Mouse (Mus musculus) gastrocnemius, postnatal 36 days (tissue): Measurements from ENCODE around the gene Clec16a. TPM values are rescaled to one million over a fixed set of nuclear protein-coding genes. Genes with fewer than 3 reads are reported as not detected.

Experiments used
- DNase-seq, 2 experiments: peaks; one replicate each; pipeline ENCODE4 v3.0.0; 2022
- intact Hi-C: fragments of 180-260 bp; cut with DNase I; formaldehyde crosslinking; loops from one replicate; pipeline ENCODE4 v1.15.1; 2025
- total RNA-seq, 2 experiments: library from RNA; stranded (reverse); gene quantifications; 2 replicates each; pipeline ENCODE4 v1.2.3; 2021

The Clec16a gene
- total RNA-seq, 2 experiments from 2014 or later: 59.3 to 70.8 TPM

DNA sequence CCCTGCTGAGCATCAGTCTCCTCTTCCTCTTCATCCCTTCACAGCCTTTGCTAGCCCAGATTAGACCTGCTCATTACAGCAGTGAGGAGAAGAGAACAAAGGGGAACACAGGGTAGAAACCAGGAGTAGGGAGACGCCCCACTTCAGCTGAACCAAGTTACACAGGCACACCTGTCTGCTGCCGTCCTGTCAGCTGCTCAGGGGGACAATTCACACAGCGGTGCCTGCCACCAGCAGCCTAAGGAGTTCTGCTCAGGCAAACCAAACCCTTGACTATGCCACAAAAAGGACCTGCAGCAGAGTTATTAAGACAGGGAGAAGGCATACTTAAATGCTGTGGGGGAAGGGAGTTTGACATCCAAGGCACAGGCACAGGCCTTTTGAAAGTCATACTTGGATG, 121.6 kb downstream of the Clec16a start:
- intact Hi-C loops: loop anchor here (5.0 kb wide), 1 partner anchor 116 kb away; no protein-coding TSS in a partner anchor
- DNase-seq: no peak

DNA sequence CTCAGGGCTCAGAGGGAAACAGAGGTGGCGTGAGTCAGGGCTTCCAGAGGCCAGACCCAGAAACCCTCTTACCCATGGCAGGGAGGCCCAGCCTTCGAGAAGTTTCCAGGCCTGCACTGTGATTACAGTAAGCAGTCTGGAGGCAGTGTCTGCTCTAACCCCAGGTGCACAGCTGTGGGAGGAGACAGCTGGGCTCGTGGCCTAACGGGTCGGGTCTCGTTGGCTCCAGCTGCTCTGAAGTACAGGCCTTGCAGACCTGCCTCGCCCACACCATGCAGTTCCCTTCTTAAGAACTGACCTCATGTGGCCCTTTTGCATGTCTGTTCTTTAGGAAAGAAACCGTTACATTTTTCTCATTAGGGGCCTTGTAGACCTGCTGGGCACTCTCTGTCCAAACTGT, 123.3 kb downstream of the Clec16a start:
- DNase-seq: no peak
- intact Hi-C loops: loop anchor here (5.0 kb wide), 1 partner anchor 114 kb away; no protein-coding TSS in a partner anchor

DNA sequence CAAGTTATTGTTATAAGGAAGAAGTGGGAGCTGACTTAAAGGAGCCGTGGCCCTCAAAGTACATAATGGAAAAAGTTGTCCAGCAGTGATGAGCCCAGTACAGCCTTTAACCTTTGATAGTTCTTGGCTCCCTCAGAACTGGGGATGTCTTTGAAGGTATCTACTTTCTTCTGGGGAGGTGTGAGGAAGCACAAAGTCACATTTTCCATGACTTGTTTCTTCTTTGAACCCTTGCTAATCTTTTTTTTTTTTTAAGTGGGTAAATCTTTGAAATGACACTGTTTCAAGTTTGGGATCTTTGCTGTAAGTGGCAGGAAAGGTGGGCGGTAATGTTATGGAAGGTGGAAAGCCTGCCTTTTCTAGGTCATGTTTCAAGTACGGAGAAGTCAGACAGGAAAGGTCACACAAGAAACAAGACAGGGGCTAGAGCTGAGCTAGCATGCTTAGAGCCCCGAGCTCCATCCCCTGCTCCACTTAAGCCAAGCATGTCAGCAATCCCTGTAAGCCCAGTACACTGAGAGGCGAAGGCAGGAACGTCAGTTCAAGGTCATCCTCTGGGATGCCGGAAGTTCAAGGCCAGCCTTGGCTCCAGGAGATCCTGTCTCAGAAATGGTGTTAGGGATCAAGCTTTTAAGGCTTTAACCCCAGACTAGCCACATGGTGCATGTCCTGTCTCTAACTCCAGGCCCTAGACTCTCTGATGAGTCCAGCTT, 124.0 kb downstream of the Clec16a start:
- intact Hi-C loops: loop anchor here (5.0 kb wide), 1 partner anchor 113 kb away; no protein-coding TSS in a partner anchor
- no peak for DNase-seq

DNA sequence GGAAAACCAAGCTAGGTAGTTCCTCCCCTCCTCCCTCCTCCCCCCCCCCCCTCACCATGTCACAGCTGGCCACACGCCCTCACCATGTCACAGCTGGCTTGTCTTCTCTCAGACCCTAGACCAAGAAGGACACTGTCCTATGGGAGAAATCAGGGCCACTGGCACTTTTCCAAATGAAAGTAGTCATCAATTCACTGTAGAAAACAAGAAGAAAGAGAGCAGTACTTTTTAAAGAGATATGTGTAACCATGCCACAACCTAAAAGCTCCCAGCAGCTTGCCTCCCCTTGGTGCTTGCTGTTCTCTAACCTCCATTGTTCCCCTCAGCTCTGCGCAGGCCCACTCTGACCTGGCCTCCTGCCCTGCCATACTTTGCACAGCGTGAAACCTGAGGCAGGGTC, 124.8 kb downstream of the Clec16a start:
- no peak for DNase-seq
- intact Hi-C loops: loop anchor here (5.0 kb wide), 1 partner anchor 112 kb away; no protein-coding TSS in a partner anchor

DNA sequence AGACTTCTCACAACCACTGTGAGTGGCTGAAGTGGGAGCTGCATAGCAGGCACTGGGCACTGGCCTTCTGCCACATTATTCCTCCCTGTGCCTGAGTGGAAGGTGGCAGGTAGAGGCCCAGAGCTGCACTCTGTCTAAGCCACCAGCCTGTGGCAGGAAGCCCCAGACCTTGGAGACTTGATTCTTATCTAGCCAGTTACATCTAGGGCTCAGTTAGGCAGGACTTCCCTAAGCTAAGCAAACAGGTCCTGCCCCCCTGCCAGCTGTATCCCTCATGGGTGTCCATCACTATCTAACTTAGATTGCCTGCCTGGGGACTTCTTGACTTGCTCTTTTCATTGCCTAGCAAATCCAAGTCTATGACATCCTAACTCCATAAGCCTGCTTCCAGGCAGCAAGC, 127.4 kb downstream of the Clec16a start:
- DNase-seq: no peak
- intact Hi-C loops: no loop called here

DNA sequence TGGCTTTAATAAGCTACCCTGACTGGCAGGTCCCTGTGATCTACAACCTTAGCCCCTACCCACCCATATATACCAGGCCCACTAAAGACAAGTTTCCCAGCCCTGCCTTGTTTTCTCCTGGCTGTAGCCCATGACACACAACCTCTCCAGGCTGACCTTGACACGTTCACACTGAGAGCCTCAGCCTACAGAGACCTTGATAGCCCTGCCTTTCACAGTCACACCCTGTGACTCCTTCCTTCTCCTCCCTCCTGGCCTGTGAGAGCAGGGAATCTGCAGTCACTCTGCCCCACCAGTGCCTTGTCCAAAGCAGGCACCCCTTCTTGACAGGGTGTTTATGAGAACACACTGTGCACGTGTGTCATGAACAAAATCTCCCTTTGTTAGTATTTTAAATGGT, 128.9 kb downstream of the Clec16a start:
- intact Hi-C loops: no loop called here
- no peak for DNase-seq

DNA sequence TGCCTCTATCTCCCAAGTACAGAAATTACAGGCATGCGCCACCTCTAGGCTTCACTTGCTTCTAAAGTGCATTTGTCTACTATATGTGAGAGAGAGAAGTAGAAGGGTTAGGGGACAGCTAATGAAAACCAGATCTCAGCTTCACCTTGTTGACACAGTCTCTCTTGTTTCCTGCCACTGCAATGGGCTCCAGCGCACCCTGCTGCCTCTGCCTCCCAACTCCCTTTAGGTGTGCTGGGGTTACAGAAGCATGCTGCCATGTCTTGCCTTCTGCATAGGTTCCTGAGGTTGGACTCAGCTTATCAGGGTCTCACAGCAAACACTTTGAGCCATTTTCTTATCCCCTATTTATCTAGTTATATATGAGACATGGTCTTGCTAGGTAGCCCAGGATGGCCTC, 129.8 kb downstream of the Clec16a start:
- intact Hi-C loops: no loop called here
- DNase-seq: no peak

DNA sequence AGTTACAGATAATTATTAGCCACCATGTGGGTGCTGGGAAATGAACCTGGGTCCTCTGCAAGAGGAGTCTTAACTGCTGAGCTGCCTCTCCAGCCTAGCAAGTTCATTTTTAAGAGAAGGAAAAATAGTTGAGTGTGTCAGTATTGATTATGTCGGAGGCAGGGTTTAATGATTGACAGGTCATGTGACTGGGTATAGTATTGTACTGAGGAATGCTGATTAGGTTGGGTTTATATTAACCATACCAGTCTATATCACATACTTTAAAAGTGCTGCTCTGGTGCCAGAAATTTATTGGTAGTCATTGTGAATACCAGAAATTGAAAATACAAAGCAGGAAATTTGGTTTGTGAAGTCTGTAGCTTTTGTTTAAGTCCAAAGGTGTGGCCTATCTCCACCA, 130.5 kb downstream of the Clec16a start:
- intact Hi-C loops: no loop called here
- DNase-seq: no peak

DNA sequence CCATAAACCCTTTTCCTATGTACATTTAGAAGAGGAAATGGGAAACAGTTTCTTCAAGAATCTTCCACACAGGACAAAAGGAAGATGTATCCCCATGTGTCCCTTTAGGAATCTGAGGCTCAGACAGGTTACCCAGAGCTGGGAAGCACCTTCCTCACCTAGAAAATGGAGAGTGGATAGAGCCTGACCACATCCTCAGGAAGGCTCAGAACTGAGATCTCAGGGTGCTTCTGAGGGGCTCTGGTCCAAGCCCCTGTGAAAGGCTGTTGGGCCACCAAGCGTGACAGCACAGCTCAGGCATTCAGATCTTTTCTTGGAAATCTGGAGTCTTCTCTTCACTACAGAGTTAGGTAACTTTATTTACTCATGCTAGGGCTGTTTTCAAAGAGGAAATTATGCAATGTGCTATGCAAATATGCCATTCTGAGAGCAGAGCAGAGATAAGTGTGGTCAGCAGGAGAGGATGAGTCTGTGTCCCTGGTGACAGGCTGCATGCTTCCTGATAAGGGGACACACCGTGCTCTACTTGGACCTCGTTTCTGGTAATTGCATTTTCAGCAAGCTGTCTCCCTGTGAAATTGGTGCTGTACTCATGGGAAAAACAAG, 131.4 kb downstream of the Clec16a start:
- no peak for DNase-seq
- intact Hi-C loops: no loop called here

DNA sequence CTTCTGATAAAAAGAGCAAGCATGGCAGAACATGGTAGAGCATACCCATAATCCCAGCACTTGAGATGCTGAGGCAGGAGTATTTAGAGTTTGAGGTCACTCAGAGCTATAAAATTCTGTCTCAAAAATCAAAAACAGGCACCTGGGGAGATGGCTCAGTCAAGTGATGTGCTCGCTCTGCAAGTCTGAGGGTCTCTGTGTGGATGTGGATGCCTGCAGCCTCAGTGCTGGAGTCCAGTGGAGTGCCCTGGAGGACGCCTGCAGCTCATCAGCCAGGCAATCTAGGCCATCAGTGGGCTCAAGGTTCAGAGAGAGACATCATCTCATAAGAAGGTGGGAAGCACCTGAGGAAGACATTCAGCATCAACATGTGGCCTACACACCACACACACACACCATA, 137.4 kb downstream of the Clec16a start:
- intact Hi-C loops: loop anchor here (5.0 kb wide), 1 partner anchor 80 kb away; no protein-coding TSS in a partner anchor
- no peak for DNase-seq

DNA sequence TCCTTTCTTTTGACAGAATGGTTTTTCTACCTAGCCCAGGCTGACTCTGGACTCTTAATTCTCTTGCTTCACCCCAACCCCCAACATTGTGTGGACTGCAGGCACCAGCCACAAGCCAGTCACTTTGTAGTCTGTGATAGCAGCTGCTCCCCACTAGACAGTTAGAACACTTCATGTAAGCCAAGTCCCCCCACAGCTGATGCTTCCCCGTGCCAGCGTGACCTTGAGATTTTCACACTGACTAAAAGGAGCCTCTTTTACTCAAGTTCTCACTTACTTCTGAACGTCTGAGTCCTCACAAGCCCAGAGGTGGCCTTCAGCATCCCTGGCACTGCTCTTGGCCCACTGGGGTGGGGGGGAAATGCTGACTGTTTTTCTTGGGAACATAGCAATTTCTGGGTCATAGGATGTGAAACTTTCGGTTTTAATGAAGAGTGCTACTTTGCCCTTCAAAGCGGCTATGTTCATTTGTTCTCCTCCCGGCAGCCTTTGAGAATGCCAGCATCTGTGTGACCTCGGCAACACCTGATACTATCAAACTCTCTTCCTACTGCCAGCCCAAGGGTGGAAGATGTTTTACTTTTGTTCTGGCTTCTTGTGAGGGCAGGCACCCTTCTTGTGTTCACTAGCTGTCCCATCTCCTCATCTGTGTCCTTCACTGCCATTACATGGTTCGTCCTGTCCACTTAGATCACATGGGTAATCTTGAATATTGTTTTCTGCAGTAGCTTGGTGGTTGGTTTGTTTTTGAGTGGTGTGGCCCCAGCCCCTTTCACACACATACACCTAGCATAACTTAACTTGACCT, 138.3 kb downstream of the Clec16a start:
- intact Hi-C loops: loop anchor here (5.0 kb wide), 1 partner anchor 79 kb away; no protein-coding TSS in a partner anchor
- no peak for DNase-seq

DNA sequence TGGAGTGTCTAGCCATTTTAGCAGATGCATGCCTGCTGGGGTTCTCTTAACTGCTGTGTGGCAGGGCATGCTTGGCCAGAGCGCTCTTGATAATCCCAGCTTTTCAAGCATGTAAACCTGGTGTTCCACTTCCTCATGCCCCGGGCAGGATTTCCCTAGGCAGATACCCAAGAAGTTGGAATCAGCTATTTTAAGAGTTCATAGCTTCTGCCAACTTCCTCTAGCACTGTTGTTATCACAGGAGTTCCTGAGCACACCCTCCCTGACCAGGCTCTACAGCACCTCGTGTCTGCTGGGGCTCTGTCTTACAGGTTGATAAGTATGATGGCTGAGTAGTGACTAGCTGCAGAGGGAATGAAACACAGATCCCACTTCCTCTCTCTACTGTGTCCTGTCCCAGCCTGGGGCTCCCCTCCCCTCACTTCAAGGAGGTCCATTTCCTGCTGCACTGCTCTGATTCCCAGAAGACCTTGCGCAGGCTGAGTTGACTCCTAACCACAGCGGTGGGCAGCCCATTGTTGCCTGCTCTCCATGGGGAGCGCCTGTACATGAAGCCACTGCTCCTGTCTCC, 144.7 kb downstream of the Clec16a start:
- DNase-seq: no peak
- intact Hi-C loops: no loop called here

DNA sequence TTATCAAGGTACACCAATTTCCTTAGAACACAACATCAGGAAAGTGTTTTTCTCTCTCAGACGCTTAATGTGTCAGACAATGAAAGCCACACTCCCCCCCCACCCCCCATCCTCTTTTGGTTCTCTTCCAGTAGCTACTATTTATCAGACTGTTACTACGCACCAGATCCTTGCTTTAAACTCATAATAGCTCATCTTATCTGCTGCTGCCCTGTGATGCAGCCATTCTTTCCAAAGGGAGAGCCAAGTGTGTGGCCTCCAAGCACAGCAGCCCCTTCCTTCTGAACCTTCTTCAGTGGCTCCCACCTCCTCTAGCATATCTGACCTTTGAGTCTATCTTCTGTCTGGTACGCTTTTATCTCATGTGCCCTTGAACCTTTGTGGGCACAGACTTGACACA, 145.3 kb downstream of the Clec16a start:
- DNase-seq: no peak
- intact Hi-C loops: no loop called here

DNA sequence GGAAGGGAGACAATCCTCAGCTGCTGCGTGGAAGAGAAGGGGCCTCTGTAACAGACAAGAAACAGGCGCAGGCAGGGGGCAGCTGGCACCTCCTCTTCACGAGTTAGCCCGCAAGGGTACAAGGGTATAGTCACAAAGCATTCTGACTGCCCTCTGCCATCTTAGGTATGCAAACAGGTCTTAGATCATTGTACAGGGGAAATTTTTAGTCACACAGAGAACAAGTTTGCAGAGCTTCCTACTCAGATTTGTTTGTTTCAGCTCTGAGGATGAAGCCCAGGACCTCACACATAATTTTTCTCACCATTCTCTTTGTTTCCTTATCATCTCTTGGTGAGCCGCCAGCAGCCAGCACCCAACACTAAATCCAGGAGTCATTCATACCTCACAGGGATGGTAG, 146.6 kb downstream of the Clec16a start:
- DNase-seq: no peak
- intact Hi-C loops: no loop called here

DNA sequence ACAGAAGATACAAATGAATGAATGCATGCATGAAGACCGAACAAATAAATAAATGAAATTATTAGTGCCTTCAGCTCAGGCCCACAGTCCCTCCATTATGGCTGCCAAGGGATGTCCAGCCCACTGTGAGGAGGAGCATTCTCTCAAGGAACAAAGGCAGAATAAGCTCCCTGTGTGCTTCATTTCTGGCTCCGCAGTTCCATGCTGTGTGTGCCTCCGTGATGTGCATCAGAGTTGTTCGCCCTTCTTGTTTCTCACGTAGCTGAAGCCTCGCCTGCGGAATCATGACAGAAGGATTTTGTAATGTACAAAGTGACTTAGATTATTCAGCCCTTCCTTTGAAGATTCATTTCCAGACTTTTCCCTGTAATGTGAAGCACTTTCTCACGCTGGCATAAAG, 147.7 kb downstream of the Clec16a start:
- intact Hi-C loops: no loop called here
- DNase-seq: no peak

DNA sequence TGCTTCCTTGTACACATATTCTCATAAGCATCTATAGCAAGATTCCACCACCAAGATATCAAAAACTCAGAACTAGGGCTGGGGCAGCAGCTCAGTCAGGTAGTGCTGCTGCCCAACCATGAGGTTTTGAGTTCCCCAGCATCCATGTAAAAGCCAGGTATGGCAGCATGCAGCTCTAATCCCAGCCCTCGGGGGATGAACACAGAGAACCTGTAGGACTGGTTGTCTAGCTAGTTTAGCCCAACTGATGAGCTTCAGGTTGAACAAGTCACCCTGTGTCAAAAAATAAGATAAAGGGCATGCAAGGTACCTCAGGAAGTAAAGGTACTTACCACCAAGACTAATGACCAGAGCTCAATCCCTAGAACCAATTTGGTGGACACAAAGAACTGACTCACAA, 148.3 kb downstream of the Clec16a start:
- intact Hi-C loops: no loop called here
- no peak for DNase-seq

DNA sequence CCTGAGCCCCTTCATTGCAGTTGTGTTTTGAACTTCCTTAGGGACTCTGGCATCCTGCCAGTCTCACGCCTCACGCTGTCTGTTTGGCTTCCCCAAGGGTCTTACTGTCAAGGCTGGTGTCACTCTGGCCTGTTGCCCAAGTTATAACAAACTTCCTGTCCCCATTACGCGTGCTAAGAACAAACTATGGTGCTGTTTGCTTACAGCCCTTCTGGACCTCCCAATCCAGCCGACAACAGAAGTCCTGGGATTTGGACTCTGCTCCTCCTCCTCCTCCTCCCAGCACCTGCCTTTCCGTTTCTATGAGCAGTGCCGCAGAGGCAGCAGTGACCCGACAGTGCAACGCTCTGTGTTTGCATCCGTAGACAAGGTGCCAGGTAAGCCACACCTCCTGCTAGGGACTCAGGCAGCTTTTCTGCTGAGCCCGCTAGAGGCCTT, 149.3 kb downstream of the Clec16a start:
- intact Hi-C loops: no loop called here
- DNase-seq: no peak

DNA sequence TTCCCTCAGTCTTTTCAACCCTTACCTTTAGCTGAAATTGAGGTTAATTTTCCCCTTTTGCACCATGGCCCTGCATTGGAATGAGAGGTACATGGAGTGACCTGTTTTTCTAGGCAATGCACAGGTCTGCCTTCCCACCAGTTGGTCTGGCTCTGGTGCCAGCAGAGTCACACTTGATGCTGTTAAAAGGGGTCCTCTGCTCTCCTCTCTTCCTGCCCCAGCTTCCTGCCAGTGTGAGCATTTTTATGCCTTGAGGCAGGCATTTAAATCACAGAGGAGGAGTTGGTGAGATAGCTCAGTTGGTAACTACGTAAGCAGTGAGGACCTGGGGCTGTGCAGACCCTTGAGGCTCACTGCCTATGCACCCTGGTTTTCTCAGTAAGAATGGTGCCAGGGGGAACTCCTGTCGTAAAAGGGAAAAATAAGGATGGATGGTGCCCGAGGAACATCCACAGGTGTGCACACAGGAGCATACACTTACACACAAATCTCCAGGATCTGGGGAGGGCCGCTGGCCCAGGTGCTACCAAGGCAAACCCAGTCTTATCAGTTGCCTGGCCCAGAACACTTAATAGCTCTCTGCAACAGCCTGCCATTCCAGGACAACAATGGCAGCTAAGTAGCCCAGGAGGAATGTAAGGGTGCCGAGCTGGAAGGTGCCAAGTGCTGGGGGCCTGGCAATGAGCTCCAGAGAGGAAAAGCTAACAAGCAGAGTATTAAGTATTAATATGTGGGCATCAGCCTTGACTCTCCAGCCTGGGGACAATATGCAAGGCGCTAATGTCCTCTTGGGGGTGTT, 152.9 kb downstream of the Clec16a start:
- intact Hi-C loops: no loop called here
- no peak for DNase-seq

DNA sequence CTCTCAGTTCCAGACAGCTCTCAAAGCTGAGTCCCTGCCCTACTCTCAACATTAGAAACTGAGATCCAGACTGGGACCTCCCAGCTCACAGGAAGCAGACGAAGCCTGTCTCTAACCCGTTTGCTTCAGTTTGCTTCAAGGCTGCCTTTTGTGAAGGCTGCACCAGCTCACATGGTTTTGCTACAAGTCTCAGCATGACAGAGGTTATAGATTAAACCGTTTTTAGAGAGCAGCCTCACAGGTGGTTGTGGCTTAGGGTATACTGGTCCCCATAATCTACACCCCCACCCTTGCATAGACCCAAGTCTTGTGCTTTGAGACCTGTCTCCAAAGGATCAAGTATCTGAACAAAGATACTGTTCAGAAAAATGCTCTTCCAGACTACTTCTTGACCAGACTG, 154.2 kb downstream of the Clec16a start:
- DNase-seq: no peak
- intact Hi-C loops: no loop called here

DNA sequence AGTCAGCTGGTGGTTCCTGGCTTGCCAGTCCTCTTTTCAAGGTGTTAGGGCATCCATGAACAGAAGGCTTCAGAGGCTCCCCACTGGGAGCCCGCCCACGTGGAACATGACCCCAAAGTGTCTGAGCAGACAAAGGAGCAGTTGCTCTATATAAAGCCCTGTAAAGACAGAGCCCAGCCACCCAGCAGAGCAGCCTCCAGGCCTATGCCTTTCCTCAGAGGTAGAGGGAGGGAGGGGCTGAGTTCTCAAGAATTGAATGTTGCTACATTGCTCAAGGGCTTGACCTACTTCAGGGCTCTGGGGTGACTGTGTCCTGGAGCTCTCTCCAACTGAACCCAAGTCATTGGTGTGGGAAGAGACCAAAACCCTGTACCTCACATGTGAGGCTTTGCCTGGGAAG, 155.0 kb downstream of the Clec16a start:
- intact Hi-C loops: no loop called here
- no peak for DNase-seq
